In the genomic region with DNA sequence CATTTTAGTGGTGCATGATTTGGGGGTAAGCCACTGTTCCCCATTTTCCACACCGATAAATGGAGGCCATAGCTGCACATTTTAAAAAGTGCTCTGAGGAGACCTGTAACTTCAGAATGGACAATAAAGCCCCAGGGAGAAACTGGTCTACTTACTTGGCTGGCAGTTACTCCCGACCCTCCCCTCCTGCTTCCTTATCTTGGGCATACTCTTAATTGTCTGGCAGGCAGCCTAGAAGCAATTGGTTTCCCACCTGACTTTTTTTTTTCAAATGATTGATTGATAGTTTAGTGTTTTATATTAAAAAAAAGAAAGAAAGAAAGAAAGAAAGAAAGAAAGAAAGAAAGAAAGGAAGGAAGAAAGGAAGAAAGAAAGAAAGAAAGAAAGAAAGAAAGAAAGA, we compare ENCODE assay signal across 28 mouse cellular contexts.
"Had no signal": no experiment of that assay in that cellular context is flagged by ENCODE, and none has a peak within 500 bp of the region (broad histone marks: within the 10 kb centered on the region; RNA-seq: fewer than 3 reads in every experiment).

No protein-coding gene starts in this region.

- H3K36me3 ChIP-seq: heart, embryonic 13.5 days; heart, embryonic 15.5 days; hindbrain, embryonic 13.5 days; hindbrain, embryonic 15.5 days; kidney, embryonic 15.5 days; limb, embryonic 13.5 days; limb, embryonic 15.5 days; liver, embryonic 12.5 days had no signal

- ATAC-seq: hindbrain, postnatal 0 days; intestine, embryonic 16.5 days; liver, embryonic 12.5 days had no signal

- H3K27me3 ChIP-seq: heart, embryonic 13.5 days; heart, embryonic 15.5 days; hindbrain, embryonic 13.5 days; hindbrain, embryonic 15.5 days; kidney, embryonic 15.5 days; limb, embryonic 13.5 days; limb, embryonic 15.5 days; liver, embryonic 12.5 days had no signal

- H3K27ac ChIP-seq: gastrocnemius, adult 2 months; heart, adult 2 months; heart, embryonic 13.5 days; heart, embryonic 15.5 days; hindbrain, embryonic 13.5 days; hindbrain, embryonic 15.5 days; hindbrain, postnatal 0 days; kidney, embryonic 15.5 days; kidney, postnatal 0 days; limb, embryonic 13.5 days; limb, embryonic 15.5 days; liver, embryonic 12.5 days; liver, embryonic 14.5 days had no signal

- H3K4me1 ChIP-seq: hindbrain, embryonic 13.5 days; hindbrain, embryonic 15.5 days; limb, embryonic 13.5 days; limb, embryonic 15.5 days; liver, embryonic 12.5 days had no signal

- DNase-seq: gastrocnemius, adult 2 months; gastrocnemius, postnatal 10 days; gastrocnemius, postnatal 36 days; heart, adult 11 months; heart, adult 2 months; heart, postnatal 14 days; heart, postnatal 36 days; kidney, adult 11 months; kidney, adult 2 months; kidney, adult 9 months; kidney, postnatal 14 days; kidney, postnatal 36 days; layer of hippocampus, adult 9-11 months; layer of hippocampus, postnatal 36 days; left cerebral cortex, postnatal 4 days had no signal

- H3K4me3 ChIP-seq: gastrocnemius, adult 2 months; heart, adult 2 months; heart, embryonic 13.5 days; heart, embryonic 15.5 days; hindbrain, embryonic 13.5 days; hindbrain, embryonic 15.5 days; kidney, embryonic 15.5 days; limb, embryonic 13.5 days; limb, embryonic 15.5 days; liver, embryonic 12.5 days had no signal

- H3K9me3 ChIP-seq: heart, embryonic 13.5 days; heart, embryonic 15.5 days; hindbrain, embryonic 13.5 days; hindbrain, embryonic 15.5 days; kidney, embryonic 15.5 days; limb, embryonic 13.5 days; limb, embryonic 15.5 days; liver, embryonic 12.5 days had no signal

- H3K4me2 ChIP-seq: heart, embryonic 11.5 days; heart, embryonic 13.5 days; heart, embryonic 15.5 days; hindbrain, embryonic 13.5 days; hindbrain, embryonic 15.5 days; kidney, embryonic 15.5 days; limb, embryonic 13.5 days; limb, embryonic 15.5 days; liver, embryonic 12.5 days had no signal

- H3K9ac ChIP-seq: heart, embryonic 13.5 days; heart, embryonic 15.5 days; hindbrain, embryonic 13.5 days; hindbrain, embryonic 15.5 days; kidney, embryonic 15.5 days; limb, embryonic 13.5 days; limb, embryonic 15.5 days; liver, embryonic 12.5 days; liver, embryonic 14.5 days had no signal
